ENCODE assay signal across 9 mouse cellular contexts in genomic region chr10:93835115-93835514, GRCm38 (mm10). TPM values are rescaled to one million over a fixed set of nuclear protein-coding genes. Genes with fewer than 3 reads are reported as not detected.
"Had no signal": no experiment of that assay in that cellular context is flagged by ENCODE, and none has a peak within 500 bp of the region (broad histone marks: within the 10 kb centered on the region; RNA-seq: fewer than 3 reads in every experiment).

No protein-coding gene starts in this region.

RNA-seq across cellular contexts. Expression of gene Usp44, which starts 3.8 kb away (rescaled TPM):
- total RNA-seq: layer of hippocampus, adult 8-10 months; layer of hippocampus, postnatal 10 days; layer of hippocampus, postnatal 36 days; left cerebral cortex, adult 2 months; left cerebral cortex, postnatal 10 days; left cerebral cortex, postnatal 36 days; liver, adult 2 months; megakaryocyte-erythroid progenitor cell, adult 5-6 weeks had no signal
- polyA plus RNA-seq: liver, adult 2 months; urinary bladder, adult 2 months had no signal
